14 mouse cellular contexts compared by ENCODE assay signal in genomic region chr5:101937362-101937761, GRCm38 (mm10).
DNase-seq lines count a peak whose midpoint lies in the region; ATAC-seq and TF ChIP-seq lines count a peak whose summit lies in the region.
"Had no signal": no experiment of that assay in that cellular context is flagged by ENCODE, and none has a peak within 500 bp of the region (broad histone marks: within the 10 kb centered on the region; RNA-seq: fewer than 3 reads in every experiment).

No protein-coding gene starts in this region.

- TF ChIP-seq POLR2A in brain, embryonic 14.5 days (IDR thresholded peaks at IDR 0.05; ENCODE audit: borderline replicate concordance, extremely low read depth, insufficient read depth, insufficient read length, poor library complexity, severe bottlenecking), result no peak
- TF ChIP-seq POLR2A in lung, adult 2 months (IDR thresholded peaks at IDR 0.05; ENCODE audit: borderline replicate concordance, extremely low read depth, low read depth, low read length), result peak; percentile 4; the same call in 1 of the 2 replicates

- 78% methylated on average over 21 of the region's 21 CpGs for WGBS in kidney, embryonic 14.5 days
- WGBS in lung, adult 2 months, result 25% methylated on average over 21 of the region's 21 CpGs
- 51% methylated on average over 21 of the region's 21 CpGs for WGBS in stomach, embryonic 16.5 days
- 91% methylated on average over 21 of the region's 21 CpGs for WGBS in liver, embryonic 11.5 days

- no peak for TF ChIP-seq CTCF in brain, embryonic 14.5 days (IDR thresholded peaks at IDR 0.05; ENCODE audit: borderline replicate concordance, extremely low read depth, insufficient read depth, insufficient read length)
- no peak for TF ChIP-seq CTCF in lung, adult 2 months (IDR thresholded peaks at IDR 0.05; ENCODE audit: insufficient read depth, low read length)

- ATAC-seq in kidney, embryonic 14.5 days (ENCODE audit: low FRiP score, low TSS enrichment), result no peak
- peak; percentile 84; the same call in 1 of the 2 replicates for ATAC-seq in stomach, embryonic 16.5 days (ENCODE audit: insufficient read depth, low FRiP score)
- no peak for ATAC-seq in liver, embryonic 11.5 days (replicated peaks; ENCODE audit: low FRiP score)

- DNase-seq in kidney, postnatal 10 days, result peak; percentile 40
- peak; percentile 31 for DNase-seq in brain, embryonic 14.5 days (ENCODE audit: low read depth)
- peak; percentile 36 for DNase-seq in lung, adult 2 months
- DNase-seq in frontal cortex, postnatal 25 days (ENCODE audit: low spot score in 2 of 2), result no peak
- DNase-seq in liver, embryonic 11.5 days (ENCODE audit: low spot score), result no peak
- DNase-seq: adrenal gland, postnatal 14 days; cerebellum, adult 11 months; kidney, adult 9 months; liver; thymus, postnatal 36 days had no signal

- H3K9me3 ChIP-seq in kidney, embryonic 14.5 days (ENCODE audit: control insufficient read depth, low read length), result no peaks in the 10 kb centered on the region
- no peaks in the 10 kb centered on the region for H3K9me3 ChIP-seq in stomach, embryonic 16.5 days (replicated peaks; ENCODE audit: control insufficient read depth, low read length)
- H3K9me3 ChIP-seq in liver, embryonic 11.5 days (ENCODE audit: control insufficient read depth, low read length), result no peaks in the 10 kb centered on the region
- H3K9me3 ChIP-seq: midbrain, embryonic 10.5 days had no signal

- H3K36me3 ChIP-seq in kidney, embryonic 14.5 days (ENCODE audit: control insufficient read depth, insufficient read depth, low read length), result peaks cover 60% of the 10 kb centered on the region
- H3K36me3 ChIP-seq in stomach, embryonic 16.5 days (ENCODE audit: control insufficient read depth, insufficient read depth, low read length), result peaks cover 14% of the 10 kb centered on the region; the same call in 1 of the 2 replicates
- peaks cover 33% of the 10 kb centered on the region for H3K36me3 ChIP-seq in liver, embryonic 11.5 days (ENCODE audit: control insufficient read depth, insufficient read depth, low read length)

- no peaks in the 10 kb centered on the region for H3K27me3 ChIP-seq in kidney, embryonic 14.5 days (ENCODE audit: control insufficient read depth, insufficient read depth, low read length)
- no peaks in the 10 kb centered on the region for H3K27me3 ChIP-seq in stomach, embryonic 16.5 days (ENCODE audit: control insufficient read depth, insufficient read depth, low read length)
- no peaks in the 10 kb centered on the region for H3K27me3 ChIP-seq in liver, embryonic 11.5 days (replicated peaks; ENCODE audit: control insufficient read depth, insufficient read depth, low read length)

- no peak overlapping the region for H3K9ac ChIP-seq in kidney, embryonic 14.5 days (ENCODE audit: low read depth, low read length)
- no peak overlapping the region; the same call in 1 of the 2 replicates for H3K9ac ChIP-seq in stomach, embryonic 16.5 days (ENCODE audit: low read length)
- H3K9ac ChIP-seq in liver, embryonic 11.5 days (ENCODE audit: low read depth, low read length), result no peak overlapping the region

- H3K4me1 ChIP-seq in kidney, embryonic 14.5 days (ENCODE audit: control insufficient read depth, insufficient read depth, low read length), result peaks cover 14% of the 10 kb centered on the region
- peaks cover 15% of the 10 kb centered on the region for H3K4me1 ChIP-seq in lung, adult 2 months (ENCODE audit: control insufficient read depth, insufficient read depth, low read length)
- H3K4me1 ChIP-seq in stomach, embryonic 16.5 days (ENCODE audit: control insufficient read depth, insufficient read depth, low read length), result peaks cover 14% of the 10 kb centered on the region
- no peaks in the 10 kb centered on the region for H3K4me1 ChIP-seq in liver, embryonic 11.5 days (replicated peaks; ENCODE audit: control insufficient read depth, insufficient read depth, low read length)

- H3K4me2 ChIP-seq in kidney, embryonic 14.5 days (replicated peaks; ENCODE audit: low read depth, low read length), result no peak overlapping the region
- no peak overlapping the region for H3K4me2 ChIP-seq in stomach, embryonic 16.5 days (ENCODE audit: low read depth, low read length)
- no peak overlapping the region for H3K4me2 ChIP-seq in liver, embryonic 11.5 days

- no peak overlapping the region for H3K27ac ChIP-seq in kidney, embryonic 14.5 days (ENCODE audit: low read depth, low read length)
- peak overlapping the region; percentile 27 for H3K27ac ChIP-seq in stomach, embryonic 16.5 days (ENCODE audit: low read length)
- no peak overlapping the region for H3K27ac ChIP-seq in liver, embryonic 11.5 days (ENCODE audit: low read depth, low read length)
- H3K27ac ChIP-seq: left cerebral cortex, adult 2 months; midbrain, embryonic 10.5 days had no signal

- H3K4me3 ChIP-seq in kidney, embryonic 14.5 days (ENCODE audit: low read length), result no peak overlapping the region
- H3K4me3 ChIP-seq in lung, adult 2 months (replicated peaks; ENCODE audit: extremely low read depth, low read depth, low read length), result no peak overlapping the region
- no peak overlapping the region for H3K4me3 ChIP-seq in stomach, embryonic 16.5 days (replicated peaks; ENCODE audit: low read length)
- no peak overlapping the region for H3K4me3 ChIP-seq in liver, embryonic 11.5 days (ENCODE audit: low read depth, low read length)
- H3K4me3 ChIP-seq: left cerebral cortex, adult 2 months; midbrain, embryonic 10.5 days had no signal

Comparison
In these comparisons a context has a peak if more than half of its experiments do, and no peak if none do; other contexts are left out.
1. DNase-seq: peak in kidney, postnatal 10 days (single experiment), brain, embryonic 14.5 days (single experiment) and lung, adult 2 months (single experiment); none in frontal cortex, postnatal 25 days (0 of 2) and liver, embryonic 11.5 days (single experiment).